Mouse (Mus musculus): ENCODE data around the gene Rogdi.

DNA sequence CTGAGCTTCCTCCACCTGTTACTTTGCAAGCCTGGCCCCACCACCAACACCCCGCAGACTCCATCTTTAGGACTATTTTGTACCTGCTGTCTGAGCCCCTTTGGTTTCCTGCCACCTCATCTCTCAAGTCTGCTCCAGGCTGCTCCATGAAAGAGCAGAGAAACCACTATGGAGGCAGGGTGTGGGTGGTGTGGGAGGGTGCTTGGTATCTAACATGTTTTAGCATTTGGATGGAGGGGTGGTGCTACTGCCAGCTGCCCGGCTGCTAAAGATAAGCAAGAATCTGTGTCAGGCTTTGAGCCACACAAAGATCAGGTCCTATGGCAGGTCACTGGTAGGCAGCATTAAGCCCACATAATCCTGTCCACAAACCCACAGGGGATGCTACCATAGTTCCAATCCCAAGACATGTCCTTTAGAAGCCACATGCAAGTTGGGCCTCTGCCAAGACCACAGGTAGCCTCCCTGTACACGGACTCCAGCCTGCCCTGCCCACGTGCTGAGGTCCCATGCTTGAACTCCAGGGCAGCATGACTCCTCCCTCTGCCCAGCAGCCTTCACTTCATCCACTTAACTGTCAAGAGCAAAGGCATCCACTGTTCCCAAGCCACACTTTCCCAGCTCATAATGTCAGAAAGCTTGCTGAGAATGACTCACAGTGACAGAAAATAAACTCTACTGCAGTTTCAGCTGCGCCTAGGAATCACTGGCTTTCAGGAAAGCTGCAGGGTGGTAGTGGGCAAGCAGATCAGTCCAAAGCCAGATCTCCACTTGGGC, 34.9 kb downstream of the Rogdi start:
- TF ChIP-seq CTCF (IDR thresholded peaks at IDR 0.05; ENCODE audit: low read depth) (no peak), EP300 (IDR thresholded peaks at IDR 0.05; ENCODE audit: low read depth) (no peak)
